Comparison of ENCODE assay signal across 8 mouse cellular contexts in the genomic region with DNA sequence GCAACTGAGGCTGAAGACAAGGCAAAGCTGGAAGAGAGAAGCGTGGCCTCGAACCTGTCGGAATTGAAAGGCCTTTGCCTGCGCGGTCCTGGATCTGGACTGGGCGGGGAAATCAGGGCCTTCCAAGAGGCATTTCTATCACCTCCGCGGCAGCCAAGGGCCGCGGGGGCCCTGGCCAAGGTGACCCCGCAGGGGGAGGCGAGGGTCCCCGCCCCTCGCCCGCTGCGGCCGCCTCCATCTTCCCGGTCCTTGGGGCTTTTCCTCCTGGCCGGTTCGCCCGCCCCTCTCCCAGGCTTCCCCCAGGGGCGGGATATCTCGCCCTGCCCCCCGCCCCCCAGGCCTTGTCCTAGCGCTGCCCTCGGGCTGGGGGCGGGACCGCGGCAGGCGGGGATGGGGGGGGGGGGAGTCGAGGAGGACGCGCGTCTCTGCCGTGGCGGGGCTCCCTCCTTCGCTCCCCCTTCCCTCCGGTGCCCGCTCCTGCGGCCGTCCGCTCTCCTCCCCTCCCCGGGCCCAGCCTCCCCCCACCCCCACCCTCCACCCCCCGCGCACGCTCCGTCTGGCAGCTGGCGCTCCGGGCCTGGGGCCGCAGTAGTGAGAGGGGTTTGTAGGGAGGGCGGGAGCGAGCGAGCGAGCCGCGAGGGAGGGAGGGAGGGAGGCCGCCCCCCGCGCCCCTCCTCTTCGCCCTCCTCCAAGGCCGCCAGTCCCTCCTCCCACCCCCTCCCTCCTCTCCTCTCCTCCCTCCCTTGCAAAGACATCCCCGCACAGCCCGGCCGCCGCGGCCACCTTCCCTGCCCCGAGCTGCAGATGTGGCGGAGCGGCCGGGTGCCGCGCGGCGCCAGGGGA. TPM values are rescaled to one million over a fixed set of nuclear protein-coding genes. Genes with fewer than 3 reads are reported as not detected.
DNase-seq lines count a peak whose midpoint lies in the region; ATAC-seq and TF ChIP-seq lines count a peak whose summit lies in the region.

TSS of gene Glis2 (plus strand) at position 743 of the 843 bp plus-strand sequence.

- peaks cover 14% of the 10 kb centered on the region for H3K36me3 ChIP-seq in heart, embryonic 12.5 days
- H3K36me3 ChIP-seq in kidney, embryonic 16.5 days (ENCODE audit: insufficient read depth, low read length): peaks cover 10% of the 10 kb centered on the region
- peaks cover 5% of the 10 kb centered on the region; the same call in 1 of the 2 replicates for H3K36me3 ChIP-seq in lung, embryonic 14.5 days (ENCODE audit: insufficient read depth)

- peak within 1 kb of the TSS; percentile 78 for H3K4me2 ChIP-seq in heart, embryonic 12.5 days
- peak within 1 kb of the TSS; percentile 91 for H3K4me2 ChIP-seq in kidney, embryonic 16.5 days (replicated peaks; ENCODE audit: low read depth, low read length)
- H3K4me2 ChIP-seq in lung, embryonic 14.5 days: peak within 1 kb of the TSS; percentile 88

- peak within 1 kb of the TSS; percentile 87 for H3K4me3 ChIP-seq in heart, embryonic 12.5 days
- peak within 1 kb of the TSS; percentile 88 for H3K4me3 ChIP-seq in kidney, embryonic 16.5 days (ENCODE audit: low read length)
- peak within 1 kb of the TSS; percentile 83 for H3K4me3 ChIP-seq in lung, embryonic 14.5 days (ENCODE audit: low read depth, low read length)

- TF ChIP-seq CTCF in lung, embryonic 14.5 days (IDR thresholded peaks at IDR 0.05; ENCODE audit: low read depth): no peak

- no peaks in the 10 kb centered on the region for H3K27me3 ChIP-seq in heart, embryonic 12.5 days (replicated peaks)
- H3K27me3 ChIP-seq in kidney, embryonic 16.5 days (ENCODE audit: insufficient read depth, low read length): no peaks in the 10 kb centered on the region
- H3K27me3 ChIP-seq in lung, embryonic 14.5 days (ENCODE audit: insufficient read depth, low read length): no peaks in the 10 kb centered on the region

- no peaks in the 10 kb centered on the region for H3K9me3 ChIP-seq in heart, embryonic 12.5 days (replicated peaks)
- H3K9me3 ChIP-seq in kidney, embryonic 16.5 days (ENCODE audit: low read length): no peaks in the 10 kb centered on the region
- H3K9me3 ChIP-seq in lung, embryonic 14.5 days (ENCODE audit: low read depth, low read length): no peaks in the 10 kb centered on the region

- under 1% methylated on average over 21 of the region's 74 CpGs for WGBS in heart, embryonic 12.5 days
- WGBS in kidney, embryonic 16.5 days: 0% methylated on average over 20 of the region's 74 CpGs
- 0% methylated on average over 40 of the region's 74 CpGs for WGBS in lung, embryonic 14.5 days

- peak within 1 kb of the TSS; percentile 97 for H3K9ac ChIP-seq in heart, embryonic 12.5 days
- peak within 1 kb of the TSS; percentile 96 for H3K9ac ChIP-seq in kidney, embryonic 16.5 days (replicated peaks; ENCODE audit: low read length)
- H3K9ac ChIP-seq in lung, embryonic 14.5 days: peak within 1 kb of the TSS; percentile 86

- peak; percentile 59 for DNase-seq in CD4-positive helper T cell, adult 2 months (ENCODE audit: low read depth, low spot score)
- peak; percentile 91 for DNase-seq in R1 (ENCODE audit: low read depth, low spot score)
- peak; percentile 92 for DNase-seq in embryo, embryonic 10.5 days (ENCODE audit: low spot score)
- peak; percentile 88 for DNase-seq in lung, embryonic 14.5 days
- peak; percentile 92 for DNase-seq in retina, embryonic 14.5 days (ENCODE audit: low spot score)
- no peak for DNase-seq in c-Kit-positive CD71-positive TER-119-positive erythroid progenitor cells, embryonic 14.5 days (ENCODE audit: low spot score)

- H3K27ac ChIP-seq in heart, embryonic 12.5 days (ENCODE audit: poor library complexity, severe bottlenecking): peak within 1 kb of the TSS; percentile 96
- H3K27ac ChIP-seq in kidney, embryonic 16.5 days (ENCODE audit: low read length): peak within 1 kb of the TSS; percentile 96
- peak within 1 kb of the TSS; percentile 94 for H3K27ac ChIP-seq in lung, embryonic 14.5 days (ENCODE audit: low read depth)

- ATAC-seq in heart, embryonic 12.5 days (ENCODE audit: insufficient number of reproducible peaks, low FRiP score): peak; percentile 86
- peak; percentile 88 for ATAC-seq in kidney, embryonic 16.5 days (ENCODE audit: low FRiP score, low TSS enrichment)
- ATAC-seq in lung, embryonic 14.5 days (ENCODE audit: insufficient read depth): peak; percentile 87

- H3K4me1 ChIP-seq in heart, embryonic 12.5 days (replicated peaks): peaks cover 56% of the 10 kb centered on the region
- peaks cover 58% of the 10 kb centered on the region for H3K4me1 ChIP-seq in kidney, embryonic 16.5 days (ENCODE audit: insufficient read depth, low read length)
- H3K4me1 ChIP-seq in lung, embryonic 14.5 days (ENCODE audit: insufficient read depth): peaks cover 22% of the 10 kb centered on the region

RNA-seq across cellular contexts. Expression of gene Glis2, which starts in this region (rescaled TPM):
- polyA plus RNA-seq in heart, embryonic 12.5 days (2016; fragmentation: Nextera tagmentation; extraction: Ambion mirVana): 24.9 and 25.5 TPM in 2 replicates
- polyA plus RNA-seq in kidney, embryonic 16.5 days (2015; fragmentation: Nextera tagmentation; extraction: Ambion mirVana): 43.6 and 53.6 TPM in 2 replicates
- polyA plus RNA-seq in lung, embryonic 14.5 days (2014; fragmentation: Nextera tagmentation; extraction: Ambion mirVana): 24.4 and 29.2 TPM in 2 replicates
